Mouse (Mus musculus) liver, embryonic 14.5 days (tissue): ENCODE measurements around the gene Mroh3.

Experiments
- CTCF ChIP-seq: IDR thresholded peaks from 2 replicates; pipeline ENCODE4 v1.5.1; 2016; ENCODE audit warnings: antibody characterized with exemption, low read depth, control low read depth
- EP300 ChIP-seq: IDR thresholded peaks from 2 replicates; pipeline ENCODE4 v1.6.1; 2016; ENCODE audit warnings: antibody characterized with exemption, low read depth

DNA sequence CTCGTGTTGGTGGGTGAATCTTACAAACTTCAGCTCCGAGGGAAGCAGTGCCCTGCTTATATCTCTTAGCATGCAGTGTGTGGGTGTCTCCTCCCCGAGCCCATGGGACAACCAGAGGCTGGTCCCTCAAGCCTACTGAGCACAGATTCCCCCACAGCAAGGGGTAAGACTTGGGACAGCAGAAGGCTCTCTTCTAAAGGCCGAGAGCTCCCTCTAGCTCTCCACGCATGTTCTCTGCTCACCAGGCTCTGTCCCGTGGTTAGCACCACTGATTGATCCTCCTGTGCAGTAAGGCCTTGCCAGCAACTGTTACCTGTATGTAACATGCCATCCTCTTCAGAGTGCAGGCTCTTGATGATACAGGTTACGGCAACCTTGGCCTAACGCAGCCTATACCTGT is 45.0 kb downstream of the Mroh3 start:
- peak; percentile 51 for TF ChIP-seq CTCF
- no peak for TF ChIP-seq EP300
